Mouse (Mus musculus) embryonic facial prominence, embryonic 14.5 days (tissue): ENCODE results near the gene Padi6. TPM values are rescaled to one million over a fixed set of nuclear protein-coding genes. Genes with fewer than 3 reads are reported as not detected.

Experiments used
- ATAC-seq: fragments of 200-750 bp; cut with Nextera tagmentation; 2 replicates; pipeline ENCODE4 v1.8.0; 2017; ENCODE audit warnings: low read depth, moderate number of reproducible peaks, moderate TSS enrichment
- DNase-seq: peaks from one replicate; pipeline ENCODE4 v3.0.0-alpha.2; 2015; ENCODE audit warnings: low spot score
- H3K27ac ChIP-seq: fragments of 300-500 bp; sonication (generic); replicated peaks from 2 replicates; pipeline ENCODE4 v1.5.1; 2014; ENCODE audit warnings: low read depth, mild to moderate bottlenecking, low read length, moderate library complexity
- H3K27me3 ChIP-seq: fragments of 300-500 bp; sonication (generic); replicated peaks from 2 replicates; pipeline ENCODE4 v1.6.1; 2014; ENCODE audit warnings: low read length; ENCODE audit not compliant: control insufficient read depth, insufficient read depth
- H3K36me3 ChIP-seq: fragments of 300-500 bp; sonication (generic); 2 replicates; pipeline ENCODE4 v1.6.1; 2014; ENCODE audit warnings: low read length, mixed read lengths; ENCODE audit not compliant: control insufficient read depth, insufficient read depth
- H3K4me1 ChIP-seq: fragments of 300-500 bp; sonication (generic); 2 replicates; pipeline ENCODE4 v1.6.1; 2014; ENCODE audit warnings: antibody characterized with exemption, low read length; ENCODE audit not compliant: control insufficient read depth, insufficient read depth
- H3K4me2 ChIP-seq: fragments of 300-500 bp; sonication (generic); 2 replicates; pipeline ENCODE4 v1.6.1; 2014; ENCODE audit warnings: low read depth, mild to moderate bottlenecking, low read length, moderate library complexity, mixed read lengths
- H3K4me3 ChIP-seq: fragments of 300-500 bp; sonication (generic); 2 replicates; pipeline ENCODE4 v1.5.1; 2014; ENCODE audit warnings: low read depth, mild to moderate bottlenecking, low read length
- H3K9ac ChIP-seq: fragments of 300-500 bp; sonication (generic); 2 replicates; pipeline ENCODE4 v1.6.1; 2014; ENCODE audit warnings: low read depth, mild to moderate bottlenecking, low read length, moderate library complexity, mixed read lengths
- H3K9me3 ChIP-seq: fragments of 300-500 bp; sonication (generic); 2 replicates; pipeline ENCODE4 v1.6.1; 2016; ENCODE audit warnings: low read length; ENCODE audit not compliant: control insufficient read depth
- WGBS: fragments of 180-500 bp; shearing (Covaris S2); extraction: QIAGEN DNeasy Blood & Tissue Kit; methylation state at CpG from one replicate; pipeline ENCODE4 v1.1.7; 2014; 5-methylcytosine and 5-hydroxymethylcytosine counted together
- polyA plus RNA-seq: library from polyadenylated mRNA; unstranded; fragments of >200 nt; fragmentation: Nextera tagmentation; extraction: Ambion mirVana; gene quantifications from 2 replicates; pipeline ENCODE4 v1.2.1, GENCODE M21; 2014

Gene Padi6
- polyA plus RNA-seq = not detected in 2 replicates

DNA sequence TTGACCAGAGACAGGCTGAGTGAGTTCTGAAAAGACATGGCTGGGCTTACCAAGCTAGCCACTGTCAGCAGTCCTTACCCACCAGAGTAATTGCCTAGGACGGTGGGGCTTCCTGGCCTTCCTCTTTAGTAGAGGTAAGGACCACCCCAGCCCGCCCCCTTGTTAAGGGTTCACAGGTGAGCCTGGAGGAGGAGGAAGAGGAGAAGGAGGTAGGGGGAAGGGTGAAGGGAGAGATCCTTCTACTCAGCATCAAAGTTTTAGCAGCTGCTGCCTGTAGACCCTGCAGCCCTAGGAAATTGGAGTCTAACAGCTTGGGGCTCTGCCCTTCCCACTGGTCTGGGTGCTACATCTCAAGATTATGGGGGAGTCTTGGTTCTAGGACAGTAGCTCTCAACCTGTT, at the start of gene Padi6:
Gene Padi6 (minus strand): TSS at position 101 of the 400 bp plus-strand sequence.
- Histone ChIP-seq H3K27ac (no peak within 1 kb of the TSS), H3K36me3 (no peaks in the 10 kb centered on the region), H3K4me1 (no peaks in the 10 kb centered on the region), H3K4me2 (no peak within 1 kb of the TSS), H3K9me3 (no peaks in the 10 kb centered on the region), H3K9ac (no peak within 1 kb of the TSS), H3K27me3 (no peaks in the 10 kb centered on the region), H3K4me3 (no peak within 1 kb of the TSS)
- DNase-seq (no peak), ATAC-seq (no peak)
- WGBS = 71% methylated on average over 2 of the region's 2 CpGs

DNA sequence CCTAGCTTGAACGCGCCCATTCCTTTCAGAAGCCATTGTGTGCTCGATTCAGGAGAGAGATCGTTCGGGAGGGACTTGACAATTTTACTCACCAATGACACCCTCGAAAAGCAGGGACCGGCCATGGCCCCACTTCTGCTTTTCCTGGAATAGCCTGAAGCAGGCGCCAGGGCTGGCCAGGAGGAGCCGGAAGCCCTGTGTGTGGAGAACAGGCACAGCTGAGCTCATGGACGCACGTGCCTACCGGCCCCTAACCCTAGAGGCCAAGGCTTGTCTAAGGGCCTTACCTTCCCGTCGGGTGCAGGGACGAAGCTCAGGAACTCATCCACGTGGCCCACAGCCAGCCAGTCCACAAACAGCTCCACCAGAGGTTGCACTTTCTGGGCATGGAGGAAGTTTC, 48.6 kb upstream of the Padi6 start:
- Histone ChIP-seq H3K27me3 (no peaks in the 10 kb centered on the region), H3K4me2 (no peak overlapping the region), H3K4me3 (no peak overlapping the region), H3K4me1 (no peaks in the 10 kb centered on the region), H3K36me3 (no peaks in the 10 kb centered on the region), H3K27ac (no peak overlapping the region), H3K9me3 (no peaks in the 10 kb centered on the region), H3K9ac (no peak overlapping the region)
- no peak for ATAC-seq
- no peak for DNase-seq
- WGBS = 82% methylated on average over 15 of the region's 16 CpGs

DNA sequence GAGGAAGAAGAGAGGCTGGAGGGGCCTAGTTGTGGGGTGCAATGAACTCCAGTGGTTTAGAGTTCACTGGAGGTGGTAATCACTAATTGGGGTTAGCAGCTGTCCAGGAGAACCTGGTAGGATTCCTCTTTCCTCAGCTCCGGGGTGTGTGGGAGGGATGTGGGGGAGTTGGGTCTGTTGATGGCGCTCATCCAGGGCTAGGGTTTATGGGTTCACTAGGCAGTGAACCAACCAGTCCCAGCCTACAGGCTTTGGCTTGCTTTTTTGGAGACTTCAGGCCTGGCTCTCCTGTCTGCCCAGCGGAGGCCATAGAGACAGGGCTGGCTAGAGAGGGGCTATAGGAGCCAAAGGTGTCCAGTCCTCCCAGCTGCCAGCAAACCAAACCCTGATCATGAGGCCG, 47.5 kb upstream of the Padi6 start:
- 87% methylated on average over 3 of the region's 4 CpGs for WGBS
- no peaks in the 10 kb centered on the region for H3K4me1 ChIP-seq

DNA sequence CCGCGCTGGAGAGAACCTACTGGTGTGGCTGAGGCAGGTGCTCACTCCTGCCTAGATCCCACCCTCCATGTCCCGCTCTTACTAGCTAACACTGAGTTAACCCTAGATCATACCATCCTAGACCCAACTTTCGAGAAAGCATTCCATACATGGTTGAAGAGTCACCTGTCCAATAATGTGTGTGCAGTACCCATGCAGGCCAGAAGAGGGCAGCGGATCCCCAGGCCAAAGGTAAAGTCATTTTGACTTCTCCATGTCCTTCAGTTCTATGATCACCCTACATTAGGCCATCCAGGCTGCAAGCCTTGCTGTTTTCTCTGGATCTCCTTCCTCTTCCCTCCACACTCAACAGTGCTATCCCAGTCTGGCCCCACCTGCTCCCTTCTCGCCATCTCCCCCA, 46.5 kb upstream of the Padi6 start:
- no peak overlapping the region for H3K4me3 ChIP-seq
- WGBS = 41% methylated on average over 6 of the region's 6 CpGs

More for the DNA sequence above, 47.5 kb upstream of the Padi6 start:
- Histone ChIP-seq H3K4me3 (no peak overlapping the region), H3K27me3 (no peaks in the 10 kb centered on the region), H3K4me2 (no peak overlapping the region), H3K9ac (no peak overlapping the region), H3K36me3 (no peaks in the 10 kb centered on the region), H3K27ac (no peak overlapping the region), H3K9me3 (no peaks in the 10 kb centered on the region)
- no peak for DNase-seq
- ATAC-seq = no peak

DNA sequence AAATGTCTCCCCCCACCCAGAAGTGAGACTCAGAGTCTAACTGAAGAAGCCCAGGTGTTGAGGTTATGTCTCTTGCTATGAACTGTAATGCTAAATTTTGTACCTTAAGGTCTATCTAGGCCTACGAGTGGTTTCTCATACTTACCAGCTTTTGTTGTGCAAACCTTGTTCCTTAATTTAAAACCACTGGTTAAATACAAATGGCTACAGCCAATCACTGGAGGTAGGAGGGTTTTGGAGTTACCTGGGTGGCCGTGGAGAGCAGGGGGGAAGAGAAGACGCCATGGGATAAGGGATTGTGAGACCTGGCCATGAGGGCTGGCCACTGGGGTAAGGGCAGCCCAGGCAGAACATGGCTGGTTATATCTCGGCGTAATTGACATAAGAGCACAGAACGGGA, 45.8 kb upstream of the Padi6 start:
- DNase-seq = no peak
- Histone ChIP-seq H3K27ac (no peak overlapping the region), H3K4me3 (no peak overlapping the region), H3K27me3 (no peaks in the 10 kb centered on the region), H3K36me3 (no peaks in the 10 kb centered on the region), H3K4me2 (no peak overlapping the region), H3K9me3 (no peaks in the 10 kb centered on the region), H3K9ac (no peak overlapping the region), H3K4me1 (no peaks in the 10 kb centered on the region)
- ATAC-seq = no peak
- 77% methylated on average over 6 of the region's 6 CpGs for WGBS

More for the DNA sequence above, 46.5 kb upstream of the Padi6 start:
- no peaks in the 10 kb centered on the region for H3K36me3 ChIP-seq
- H3K27ac ChIP-seq = no peak overlapping the region
- 0 out of 2 replicates have a peak, but pooled peaks have one; percentile 10 for ATAC-seq
- H3K9me3 ChIP-seq = no peaks in the 10 kb centered on the region
- H3K9ac ChIP-seq = no peak overlapping the region
- H3K27me3 ChIP-seq = no peaks in the 10 kb centered on the region
- no peak overlapping the region for H3K4me2 ChIP-seq
- peak; percentile 12 for DNase-seq
- H3K4me1 ChIP-seq = no peaks in the 10 kb centered on the region

DNA sequence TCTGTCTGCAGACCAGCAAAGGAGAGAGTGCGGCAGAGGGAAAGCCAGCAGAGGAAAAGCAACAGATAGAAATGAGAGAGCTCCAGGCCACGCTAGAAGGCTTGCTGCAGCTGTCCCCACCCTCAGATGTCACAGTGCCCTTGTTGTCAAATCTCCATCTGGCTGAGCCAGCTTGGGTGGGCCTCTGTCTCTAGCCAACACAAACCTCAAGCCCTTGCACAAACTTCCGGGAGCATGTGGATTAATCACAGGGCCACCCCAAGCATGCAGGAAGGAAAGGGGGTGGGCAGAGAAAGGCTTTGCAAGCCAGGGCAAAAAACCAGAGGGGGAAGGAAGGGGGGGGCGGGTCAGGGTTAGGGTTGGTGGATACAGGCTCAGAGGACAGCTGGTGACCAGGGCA, 45.0 kb upstream of the Padi6 start:
- ATAC-seq (no peak), DNase-seq (peak; percentile 62)
- Histone ChIP-seq H3K9ac (no peak overlapping the region), H3K4me1 (no peaks in the 10 kb centered on the region), H3K27ac (no peak overlapping the region), H3K4me2 (no peak overlapping the region), H3K36me3 (no peaks in the 10 kb centered on the region), H3K4me3 (no peak overlapping the region), H3K27me3 (no peaks in the 10 kb centered on the region), H3K9me3 (no peaks in the 10 kb centered on the region)
- 55% methylated on average over 3 of the region's 4 CpGs for WGBS

DNA sequence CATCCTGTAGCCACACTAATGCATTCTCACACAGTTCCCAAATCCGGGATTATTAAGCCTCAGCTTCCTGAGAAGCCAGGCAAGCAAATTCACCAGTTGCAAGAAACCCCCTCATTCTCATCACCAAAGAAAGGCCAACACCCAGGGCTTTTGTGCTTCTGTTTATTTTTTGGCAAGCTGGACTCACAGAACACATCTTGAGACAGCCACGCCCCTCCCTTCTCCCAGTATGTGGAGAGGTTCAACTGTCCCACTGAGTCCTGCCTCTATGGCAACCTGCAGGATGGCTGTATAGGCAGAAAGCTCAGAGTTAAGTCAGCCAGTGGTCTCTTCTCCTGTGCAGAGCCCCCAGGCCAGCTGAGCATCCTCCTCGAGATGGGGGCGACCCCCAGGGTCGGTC, 42.8 kb upstream of the Padi6 start:
- no peak overlapping the region for H3K4me2 ChIP-seq
- ATAC-seq (no peak), DNase-seq (no peak)
- no peaks in the 10 kb centered on the region for H3K9me3 ChIP-seq
- H3K27ac ChIP-seq = no peak overlapping the region
- H3K36me3 ChIP-seq = no peaks in the 10 kb centered on the region
- no peaks in the 10 kb centered on the region for H3K27me3 ChIP-seq
- no peaks in the 10 kb centered on the region for H3K4me1 ChIP-seq
- no peak overlapping the region for H3K9ac ChIP-seq
- WGBS = 84% methylated on average over 5 of the region's 5 CpGs
- H3K4me3 ChIP-seq = no peak overlapping the region

DNA sequence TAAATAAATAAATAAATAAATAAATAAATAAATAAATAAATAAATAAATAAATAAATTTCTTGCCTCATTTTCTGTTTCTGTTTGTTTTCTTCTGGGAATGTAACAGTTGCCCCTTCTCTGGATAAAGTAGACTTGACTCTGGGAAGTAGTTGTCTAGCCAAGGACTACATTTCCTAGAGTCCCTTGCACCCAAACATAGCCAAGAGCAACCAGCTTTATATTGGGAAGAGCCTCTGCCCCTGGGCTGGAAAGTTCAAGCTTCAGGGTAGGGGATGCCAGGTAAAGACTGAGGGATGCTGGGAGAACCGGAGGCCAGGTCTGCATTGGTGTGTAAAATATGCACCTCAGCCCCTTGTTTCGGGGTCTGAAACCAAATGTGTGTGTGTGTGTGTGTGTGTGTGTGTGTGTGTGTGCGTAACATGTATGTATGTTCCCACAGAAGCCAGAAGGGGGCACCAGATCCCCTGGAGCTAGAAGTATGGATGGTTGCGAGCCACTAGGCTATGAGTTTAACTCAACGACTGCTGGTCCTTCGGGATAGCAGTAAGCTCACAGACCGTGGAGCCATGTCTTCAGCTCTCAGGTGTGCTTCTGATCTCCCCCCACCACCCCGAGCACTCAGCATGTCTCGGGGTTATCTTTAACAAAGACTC, 42.0 kb upstream of the Padi6 start:
- DNase-seq (no peak), ATAC-seq (no peak)
- Histone ChIP-seq H3K9ac (no peak overlapping the region), H3K4me2 (no peak overlapping the region), H3K4me1 (no peaks in the 10 kb centered on the region), H3K27me3 (no peaks in the 10 kb centered on the region), H3K36me3 (no peaks in the 10 kb centered on the region), H3K4me3 (no peak overlapping the region), H3K27ac (no peak overlapping the region), H3K9me3 (no peaks in the 10 kb centered on the region)
- whole genome bisulfite sequencing = 95% methylated on average over 9 of the region's 9 CpGs

DNA sequence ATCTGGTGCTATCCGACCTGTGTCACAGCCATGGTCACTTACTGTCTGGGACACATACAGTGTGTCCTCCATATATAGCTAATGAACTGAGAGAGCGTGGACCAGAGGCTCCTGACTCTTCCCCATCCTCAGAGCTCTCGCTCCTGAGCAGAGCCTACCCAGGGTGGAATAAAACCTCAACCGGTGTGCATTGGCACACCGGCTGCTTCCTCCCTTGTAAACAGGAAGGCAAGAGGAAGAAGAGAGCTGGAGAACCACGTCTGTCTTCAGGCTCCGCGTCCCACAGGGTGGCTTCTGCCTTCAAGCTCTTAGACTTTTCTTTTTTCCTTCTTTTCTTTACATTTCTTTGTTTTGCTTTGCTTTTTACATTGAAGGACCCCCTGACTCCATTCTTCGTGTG, 40.4 kb upstream of the Padi6 start:
- no peak overlapping the region for H3K27ac ChIP-seq
- no peak overlapping the region for H3K9ac ChIP-seq
- ATAC-seq (no peak), DNase-seq (no peak)
- H3K36me3 ChIP-seq = no peaks in the 10 kb centered on the region
- no peak overlapping the region for H3K4me2 ChIP-seq
- no peaks in the 10 kb centered on the region for H3K4me1 ChIP-seq
- H3K9me3 ChIP-seq = no peaks in the 10 kb centered on the region
- no peaks in the 10 kb centered on the region for H3K27me3 ChIP-seq
- WGBS = 89% methylated on average over 9 of the region's 9 CpGs
- no peak overlapping the region for H3K4me3 ChIP-seq
